Mouse (Mus musculus) kidney, adult 2 months (tissue): ENCODE results near the gene AL607142.1.

Experiments
- CTCF ChIP-seq: fragments of 200-500 bp; conservative IDR thresholded peaks from 2 replicates; pipeline ENCODE4 v1.5.1; 2011; ENCODE audit warnings: low read depth, mild to moderate bottlenecking, control low read depth, low read length, moderate library complexity, mixed read lengths; ENCODE audit not compliant: insufficient read depth, insufficient read length
- POLR2A ChIP-seq: fragments of 200-500 bp; IDR thresholded peaks from one replicate; pipeline ENCODE4 v1.6.1; 2011; ENCODE audit warnings: low read depth, low read length, control low read depth

- no peak for TF ChIP-seq POLR2A
- no peak for TF ChIP-seq CTCF
Measured at GRCm38 (mm10) chr4:120042480-120042879, 22.3 kb upstream of the AL607142.1 start.
